8 mouse cellular contexts compared by ENCODE assay signal in genomic region chr7:24530062-24530931, GRCm38 (mm10). TPM values are rescaled to one million over a fixed set of nuclear protein-coding genes. Genes with fewer than 3 reads are reported as not detected.
DNase-seq lines count a peak whose midpoint lies in the region; ATAC-seq lines count a peak whose summit lies in the region.

Gene Irgq, plus strand, starts transcription at chr7:24530689.

- H3K27ac ChIP-seq in heart, embryonic 10.5 days = peak within 1 kb of the TSS; percentile 97
- peak within 1 kb of the TSS; percentile 96 for H3K27ac ChIP-seq in kidney, embryonic 15.5 days

- H3K4me2 ChIP-seq in kidney, embryonic 15.5 days = peak within 1 kb of the TSS; percentile 91

- peak within 1 kb of the TSS; percentile 76 for H3K9ac ChIP-seq in kidney, embryonic 15.5 days

- peak within 1 kb of the TSS; percentile 75 for H3K4me3 ChIP-seq in heart, embryonic 10.5 days
- H3K4me3 ChIP-seq in kidney, embryonic 15.5 days (replicated peaks) = peak within 1 kb of the TSS; percentile 66

- peaks cover 18% of the 10 kb centered on the region for H3K36me3 ChIP-seq in heart, embryonic 10.5 days
- peaks cover 22% of the 10 kb centered on the region for H3K36me3 ChIP-seq in kidney, embryonic 15.5 days

- WGBS in heart, embryonic 10.5 days = under 1% methylated on average over 44 of the region's 44 CpGs
- under 1% methylated on average over 44 of the region's 44 CpGs for whole genome bisulfite sequencing in kidney, embryonic 15.5 days

- DNase-seq in B cell, adult 2 months = peak; percentile 98
- DNase-seq in brain, adult 2 months (ENCODE audit: low read depth, low spot score) = peak; percentile 100
- peak; percentile 99 for DNase-seq in heart, embryonic 10.5 days (ENCODE audit: low spot score)
- peak; percentile 97 for DNase-seq in liver
- DNase-seq in spleen, postnatal 4 days (ENCODE audit: low spot score in 2 of 2) = peak; percentile 96 to 98

- peaks cover 23% of the 10 kb centered on the region for H3K4me1 ChIP-seq in heart, embryonic 10.5 days
- peaks cover 34% of the 10 kb centered on the region for H3K4me1 ChIP-seq in kidney, embryonic 15.5 days

- no peaks in the 10 kb centered on the region for H3K9me3 ChIP-seq in heart, embryonic 10.5 days
- H3K9me3 ChIP-seq in kidney, embryonic 15.5 days (replicated peaks) = no peaks in the 10 kb centered on the region

- peak; percentile 87 for ATAC-seq in erythroblast, adult 5-6 weeks (replicated peaks; ENCODE audit: low FRiP score, poor library complexity, severe bottlenecking)
- peak; percentile 92 for ATAC-seq in kidney, embryonic 15.5 days (replicated peaks; ENCODE audit: low FRiP score)
- ATAC-seq in monocyte, adult 5-6 weeks (replicated peaks; ENCODE audit: insufficient number of reproducible peaks, low FRiP score, low TSS enrichment, poor library complexity, severe bottlenecking) = peak; percentile 95

- H3K27me3 ChIP-seq in heart, embryonic 10.5 days (ENCODE audit: insufficient read depth, poor library complexity, severe bottlenecking) = peaks cover 25% of the 10 kb centered on the region
- H3K27me3 ChIP-seq in kidney, embryonic 15.5 days = no peaks in the 10 kb centered on the region; the same call in 1 of the 2 replicates

RNA-seq across cellular contexts. Expression of gene Irgq, which starts in this region (rescaled TPM):
- total RNA-seq in erythroblast, adult 5-6 weeks (2015; ENCODE audit: low replicate concordance) = 0.42 TPM in 1 of 2 replicates, not detected in the other
- 1.4 and 1.6 TPM in 2 replicates for total RNA-seq in erythroblast, adult 5-6 weeks (2017; ENCODE audit: low replicate concordance)
- 5.3 and 5.7 TPM in 2 replicates for polyA plus RNA-seq in heart, embryonic 10.5 days (2016; fragmentation: Nextera tagmentation; extraction: Ambion mirVana)
- 7.4 and 8.3 TPM in 2 replicates for polyA plus RNA-seq in kidney, embryonic 15.5 days (2015; fragmentation: Nextera tagmentation; extraction: Ambion mirVana)
- total RNA-seq in monocyte, adult 5-6 weeks (2017) = 2.5 to 6.9 TPM (median 2.9 TPM) in 3 replicates

Comparison
In these comparisons a context has a peak if more than half of its experiments do, and no peak if none do; other contexts are left out.
1. Peak in every context shown above with its lines: DNase-seq, ATAC-seq, H3K4me3 ChIP-seq and H3K27ac ChIP-seq.